Mouse (Mus musculus): ENCODE results near the gene Nlrc4.
A peak's percentile ranks its signal among the peaks of the same experiment; 100 is the strongest.
"Not testable (repeated sequence)": the region's sequence is repeated elsewhere in the genome, so short reads cannot be mapped to it uniquely, and the experiment has no call there.

Nlrc4 gene

DNA sequence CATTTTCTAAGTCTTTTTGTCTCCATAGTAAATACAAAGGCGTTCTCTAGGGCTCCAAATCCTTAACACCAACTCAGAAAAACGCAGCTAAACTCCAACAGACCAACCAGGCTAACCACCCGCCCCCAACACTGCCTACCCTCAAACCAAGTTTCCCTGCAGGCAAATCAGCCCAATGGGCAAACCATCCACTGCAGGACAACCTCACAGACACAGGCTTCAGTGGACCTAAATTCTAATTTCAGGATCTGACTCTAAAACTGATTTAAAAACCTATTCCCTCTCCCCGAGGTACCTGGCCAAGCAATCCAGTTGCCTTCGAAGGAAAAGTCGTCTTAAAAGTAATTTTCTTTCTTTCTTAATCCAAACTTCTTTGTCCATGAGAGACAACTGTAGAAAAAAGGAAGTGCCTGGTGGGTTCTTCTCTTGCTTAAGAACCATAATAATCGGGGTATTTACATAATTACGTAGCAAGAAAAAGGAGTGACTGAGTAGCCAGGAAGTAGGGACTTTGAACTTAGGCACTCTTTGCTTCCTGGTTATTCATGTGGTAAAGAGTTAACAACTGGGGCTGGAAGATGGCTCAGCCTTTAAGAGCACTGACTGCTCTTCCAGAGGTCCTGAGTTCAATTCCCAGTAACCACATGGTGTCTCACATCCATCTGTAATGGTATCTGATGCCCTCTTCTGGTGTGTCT lies at the start of gene Nlrc4:
Gene Nlrc4, minus strand, starts transcription at position 432 of the 698 bp plus-strand sequence.
- DNase-seq: no peak

DNA sequence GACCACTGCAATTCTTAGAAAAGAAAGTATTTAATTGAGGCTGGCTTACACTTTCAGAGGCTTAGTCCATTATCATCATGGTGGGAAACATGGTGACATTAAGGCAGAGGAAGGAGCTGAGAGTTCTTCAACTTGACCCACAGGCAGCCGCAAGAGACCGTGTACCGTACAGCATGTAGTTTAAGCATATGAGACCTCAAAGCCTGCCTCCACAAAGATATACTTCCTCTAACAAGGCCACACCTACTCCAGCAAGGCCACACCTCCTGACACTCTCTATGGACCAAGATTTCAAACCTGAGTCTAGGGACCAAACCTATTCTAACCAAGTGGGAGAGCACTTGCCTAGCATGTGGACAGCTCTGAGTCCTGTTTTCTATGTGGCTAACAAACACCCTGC lies 49.7 kb upstream of the Nlrc4 start:
- no peak for DNase-seq

DNA sequence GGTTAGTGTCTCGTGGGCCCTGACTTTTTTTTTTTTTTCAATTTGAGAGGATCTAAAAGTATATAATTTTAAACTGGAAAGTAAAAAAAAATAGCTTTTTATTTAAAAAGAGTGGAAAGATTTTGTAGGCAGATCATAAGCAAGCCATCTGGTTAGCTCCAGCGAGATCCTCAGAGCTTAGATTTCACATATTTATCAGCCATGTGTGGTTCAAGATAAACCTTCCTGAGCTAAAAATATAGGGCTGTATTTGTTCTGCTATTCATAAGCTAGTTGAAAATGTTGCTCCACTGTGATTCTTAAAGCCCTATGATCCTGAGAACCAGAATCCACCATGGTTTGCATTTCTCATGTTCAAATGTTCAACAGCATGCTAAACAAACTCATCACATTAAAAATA lies 49.0 kb upstream of the Nlrc4 start:
- no peak for DNase-seq

DNA sequence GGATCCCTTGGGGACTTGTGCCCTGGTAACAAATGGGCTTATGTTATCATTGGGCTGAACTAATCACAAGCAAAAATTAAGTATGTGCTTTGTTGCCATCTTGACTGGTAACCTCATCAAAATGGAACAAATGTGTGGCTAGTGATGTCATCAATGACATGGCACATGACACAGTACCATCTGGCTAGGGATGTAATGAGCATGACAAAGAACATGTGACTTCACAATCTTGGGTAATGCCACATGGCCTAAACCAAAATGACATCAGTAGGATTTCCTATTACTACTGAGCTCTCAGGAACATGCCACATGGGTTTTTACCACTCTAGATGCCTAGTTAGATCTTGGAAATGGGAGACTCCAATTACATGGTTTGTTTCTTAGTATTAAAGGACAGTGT lies 42.1 kb upstream of the Nlrc4 start:
- DNase-seq: no peak

DNA sequence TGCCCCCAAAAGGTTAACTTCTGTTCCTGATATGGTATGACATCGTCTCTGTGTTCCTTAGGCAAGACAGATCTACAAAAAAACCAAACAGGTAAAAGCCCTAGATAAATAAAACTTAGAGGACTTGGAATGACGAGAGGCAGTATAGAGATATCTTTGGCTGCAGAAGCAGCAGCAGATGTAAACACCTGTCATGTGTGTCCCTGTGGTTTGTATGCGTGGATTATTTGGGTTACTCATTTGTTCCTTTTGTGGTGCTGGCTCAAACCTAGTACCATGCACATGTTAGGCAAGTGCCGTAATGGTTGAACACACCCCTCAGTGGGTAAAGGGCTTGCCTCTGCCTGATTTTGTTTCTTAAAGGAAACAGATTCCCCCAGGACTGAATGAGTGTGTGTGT lies 41.3 kb upstream of the Nlrc4 start:
- DNase-seq: no peak

DNA sequence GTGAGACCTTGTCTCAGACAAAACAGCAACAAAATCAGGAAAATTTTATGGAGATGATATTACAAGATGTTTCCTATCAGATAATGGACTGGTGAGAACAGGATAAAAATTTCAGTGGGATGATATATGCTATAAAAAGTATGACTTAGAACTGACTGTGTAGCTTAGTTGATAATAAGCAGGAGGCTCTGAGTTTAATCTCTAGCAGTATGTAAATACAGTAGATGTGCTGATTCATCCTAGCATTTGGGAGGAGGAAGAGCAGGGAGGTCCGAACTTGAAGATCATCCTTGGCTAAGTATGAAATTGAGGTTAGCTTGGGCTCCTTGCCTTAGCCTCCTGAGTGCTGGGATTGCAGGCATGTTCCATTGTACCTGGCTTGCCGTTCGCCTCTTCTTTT lies 32.6 kb upstream of the Nlrc4 start:
- no peak for DNase-seq

DNA sequence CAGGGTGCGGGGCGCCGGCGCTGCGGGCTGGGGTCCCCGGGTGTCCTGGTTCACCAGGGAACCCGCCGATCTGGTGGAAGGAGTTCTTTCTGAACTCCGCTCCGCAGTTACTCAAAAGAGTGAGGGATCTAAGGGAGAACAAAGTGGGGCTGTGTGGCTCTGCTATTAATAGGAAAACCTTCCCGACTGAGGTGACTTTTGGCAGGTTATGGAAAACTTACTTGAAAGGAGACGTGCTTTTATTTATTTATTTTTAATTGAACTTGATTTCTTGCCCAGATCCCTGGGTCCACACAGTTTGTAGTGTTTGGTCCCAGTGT lies 30.9 kb upstream of the Nlrc4 start:
- DNase-seq: no peak

DNA sequence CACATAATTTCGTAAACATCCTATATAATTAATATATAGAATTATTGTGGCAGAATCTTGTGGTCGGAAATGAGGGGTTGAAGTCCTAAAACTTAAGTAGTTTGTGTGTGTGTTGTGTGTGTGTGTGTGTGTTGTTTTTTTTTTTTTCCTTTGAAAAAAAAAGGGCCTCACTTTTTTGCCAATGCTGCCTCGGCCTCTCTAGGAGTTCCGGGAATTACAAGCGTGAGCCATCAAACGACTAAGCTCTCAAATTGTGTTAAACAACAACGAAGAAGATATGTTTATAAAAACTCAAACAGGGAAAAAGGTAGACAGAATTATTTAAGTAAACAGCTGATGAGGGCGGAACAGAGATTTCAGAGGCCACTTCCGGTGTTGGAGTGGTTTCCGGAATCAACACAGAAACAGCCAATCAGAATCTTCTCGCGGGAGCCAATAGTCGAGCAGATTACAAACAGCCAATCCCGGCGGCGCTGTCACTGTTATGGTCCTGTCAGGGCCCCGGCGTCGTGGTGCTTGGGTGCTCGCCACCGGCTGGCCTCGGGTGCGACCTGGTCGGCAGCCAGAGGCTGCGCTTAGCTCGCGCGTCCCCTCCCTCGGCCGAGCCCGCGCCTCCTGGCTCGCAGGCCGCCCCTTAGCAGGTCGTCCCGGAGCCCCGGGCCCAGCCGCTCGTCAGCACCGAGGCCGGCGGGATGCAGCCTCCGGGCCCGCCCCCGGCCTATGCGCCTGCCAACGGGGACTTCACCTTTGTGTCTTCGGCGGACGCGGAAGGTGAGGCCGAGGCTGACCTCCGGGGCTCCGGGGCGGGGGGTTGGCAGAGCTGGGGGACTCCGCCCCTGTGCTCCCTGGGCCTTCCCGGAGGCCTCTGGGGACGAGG lies 30.3 kb upstream of the Nlrc4 start, which contains the start of gene Yipf4:
Gene Yipf4, plus strand, starts transcription at position 470 of the 877 bp plus-strand sequence.
- peak; percentile 95 for DNase-seq

DNA sequence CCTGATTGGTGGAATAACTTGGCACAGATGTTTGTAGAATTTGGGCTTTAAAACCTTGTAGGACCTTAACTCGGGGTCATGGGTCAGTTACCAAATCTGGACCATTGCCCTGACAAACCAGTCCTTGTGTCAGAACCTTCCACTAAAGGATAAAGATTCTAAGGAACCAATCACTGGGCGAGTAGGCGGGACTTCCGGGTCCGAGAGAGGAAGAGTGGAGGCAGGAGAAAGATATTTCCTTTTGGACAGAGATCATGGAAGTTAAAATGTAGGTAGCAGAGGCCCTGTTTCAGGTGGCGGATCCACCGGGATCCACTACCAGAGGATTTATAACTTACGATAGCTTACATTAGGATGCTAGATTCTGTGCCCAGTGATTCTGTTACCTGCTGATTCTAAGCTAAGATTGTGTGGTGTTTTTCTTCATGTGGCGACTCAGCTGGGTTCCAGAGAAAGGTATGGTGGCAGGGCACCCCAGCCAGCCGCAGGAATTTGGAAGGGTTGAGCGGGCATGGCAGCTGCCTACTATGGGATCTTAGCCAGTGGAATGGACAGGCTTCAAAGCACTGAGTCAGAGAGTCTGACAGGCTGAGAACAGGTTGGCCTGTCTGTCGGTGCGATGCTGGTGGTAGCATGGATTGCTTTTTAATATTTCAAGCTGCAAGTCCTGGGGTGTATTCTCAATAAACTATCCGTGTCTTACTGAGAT lies 21.6 kb upstream of the Nlrc4 start:
- no peak for DNase-seq

DNA sequence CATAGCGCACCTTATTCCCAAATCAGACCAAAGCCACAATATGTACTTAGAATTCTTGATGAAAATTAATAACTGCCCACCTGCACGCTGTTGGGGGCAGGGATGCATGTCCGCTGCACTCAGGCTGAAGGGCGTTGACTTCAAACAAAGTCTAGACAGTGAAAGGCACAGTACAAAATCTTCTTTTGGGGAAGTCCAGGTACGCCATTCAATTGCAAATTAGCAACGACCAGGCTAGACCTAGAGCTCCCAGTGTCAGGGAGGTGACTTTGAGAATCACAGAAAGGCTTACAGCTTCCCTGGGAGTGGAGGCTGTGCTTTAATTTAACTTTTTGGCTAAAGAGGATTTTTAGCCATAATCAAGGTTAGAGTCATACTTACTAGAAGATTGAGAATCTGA lies 11.2 kb upstream of the Nlrc4 start:
- not testable (repeated sequence) for DNase-seq

DNA sequence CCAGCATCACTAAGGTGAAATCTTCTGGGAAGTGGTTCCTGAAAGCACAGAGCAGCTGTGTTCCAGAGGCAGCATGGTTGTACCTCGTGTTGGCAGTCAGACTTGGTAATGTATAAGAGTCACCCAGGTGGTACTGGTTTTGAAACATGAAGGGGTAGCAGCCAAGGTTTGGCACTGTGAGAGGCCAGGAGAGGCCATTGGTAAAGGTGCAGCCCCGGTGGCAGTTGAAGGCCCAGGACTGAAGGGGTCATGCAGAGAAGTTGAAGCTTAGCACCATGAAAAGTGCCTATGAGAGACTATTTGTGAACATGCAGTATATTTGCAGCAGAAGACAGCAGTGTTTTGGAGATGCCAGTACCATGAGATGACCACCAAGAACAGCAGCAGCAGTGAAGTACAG lies 9.0 kb upstream of the Nlrc4 start:
- not testable (repeated sequence) for DNase-seq

DNA sequence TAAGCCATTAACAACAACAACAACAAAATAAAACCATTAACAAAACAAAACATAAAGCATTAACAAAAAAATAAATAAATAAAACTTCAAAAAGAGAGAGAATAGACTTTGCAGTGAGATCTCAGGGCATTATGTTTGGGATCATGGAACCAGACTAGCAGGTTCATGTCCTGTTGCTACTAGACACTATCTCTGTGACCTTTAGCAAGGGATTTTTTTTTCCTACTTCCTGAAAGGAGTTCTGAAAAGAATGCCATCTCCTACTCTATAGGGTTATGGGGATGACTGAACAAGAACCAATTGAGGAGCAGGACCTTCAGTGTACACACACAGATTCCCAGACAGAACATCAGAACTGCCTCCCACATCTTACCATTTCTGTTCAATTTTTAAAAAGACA lies 4.6 kb upstream of the Nlrc4 start:
- no peak for DNase-seq

DNA sequence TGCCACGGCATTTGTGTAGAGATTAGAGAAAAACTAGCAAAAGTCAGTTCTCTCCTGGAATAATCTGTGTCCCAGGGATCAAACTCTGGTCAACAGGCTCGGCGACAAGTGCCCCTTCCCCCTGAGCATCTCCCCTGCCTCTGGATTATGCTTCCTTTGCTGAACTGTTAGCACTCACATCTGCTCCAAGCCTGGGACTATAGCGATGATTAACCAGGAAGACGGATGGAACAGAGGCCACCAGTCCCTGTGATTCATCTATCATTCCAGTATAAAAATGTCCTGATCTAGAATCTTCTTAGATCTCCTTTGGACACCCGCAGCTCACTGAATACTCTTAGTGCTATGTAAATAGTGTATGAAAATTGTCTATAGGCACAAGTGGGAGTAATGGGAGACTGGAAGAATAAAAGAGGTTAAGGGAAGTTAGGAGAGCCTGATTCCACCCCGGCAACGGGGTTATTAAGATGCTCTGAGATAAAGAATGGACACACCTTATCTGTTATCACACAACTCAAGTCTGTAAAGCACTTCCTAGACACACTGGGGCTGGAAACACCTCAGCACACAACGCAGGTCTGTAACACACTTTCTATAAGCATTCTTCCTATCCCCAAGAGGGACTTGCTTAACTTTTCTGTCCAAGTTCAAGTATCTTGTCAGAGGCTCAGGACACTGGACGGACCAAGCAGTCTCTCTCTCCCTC lies 817 bp downstream of the Nlrc4 start:
- no peak for DNase-seq

DNA sequence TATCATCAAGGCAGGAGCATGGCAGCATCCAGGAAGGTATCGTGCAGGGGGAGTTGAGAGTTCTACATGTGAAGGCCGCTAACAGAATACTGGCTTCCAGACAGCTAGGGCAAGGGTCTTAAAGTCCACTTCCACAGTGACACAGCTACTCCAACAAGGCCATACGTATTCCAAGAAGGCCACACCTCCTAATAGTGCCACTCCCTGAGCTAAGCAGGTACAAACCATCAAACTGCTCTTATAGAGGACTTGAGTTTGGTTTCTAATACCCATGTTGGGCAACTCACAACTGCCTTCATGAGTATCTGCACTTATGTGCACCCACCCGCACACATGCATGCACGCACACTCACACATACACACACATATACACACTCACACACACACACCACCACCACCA lies 2.1 kb downstream of the Nlrc4 start:
- no peak for DNase-seq

DNA sequence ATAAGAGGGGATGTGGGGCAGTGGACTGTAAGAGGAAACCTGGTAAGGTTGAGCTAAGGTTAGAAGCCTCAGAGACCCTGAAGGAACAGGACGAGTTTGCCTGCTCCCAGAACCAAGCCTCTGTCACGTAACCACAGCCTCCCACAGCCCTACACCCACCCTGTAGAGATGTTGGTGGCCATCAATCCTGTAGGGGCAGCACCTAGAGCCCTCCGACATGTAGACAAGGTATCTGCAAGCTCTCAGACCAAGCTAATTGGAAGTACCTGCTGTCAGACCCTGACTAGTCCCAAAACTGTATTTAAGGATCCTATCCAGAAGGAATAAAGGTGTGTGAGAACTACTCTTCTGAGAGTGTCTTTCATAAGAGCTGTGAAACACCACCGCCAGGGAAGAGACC lies 3.5 kb downstream of the Nlrc4 start:
- DNase-seq: no peak

DNA sequence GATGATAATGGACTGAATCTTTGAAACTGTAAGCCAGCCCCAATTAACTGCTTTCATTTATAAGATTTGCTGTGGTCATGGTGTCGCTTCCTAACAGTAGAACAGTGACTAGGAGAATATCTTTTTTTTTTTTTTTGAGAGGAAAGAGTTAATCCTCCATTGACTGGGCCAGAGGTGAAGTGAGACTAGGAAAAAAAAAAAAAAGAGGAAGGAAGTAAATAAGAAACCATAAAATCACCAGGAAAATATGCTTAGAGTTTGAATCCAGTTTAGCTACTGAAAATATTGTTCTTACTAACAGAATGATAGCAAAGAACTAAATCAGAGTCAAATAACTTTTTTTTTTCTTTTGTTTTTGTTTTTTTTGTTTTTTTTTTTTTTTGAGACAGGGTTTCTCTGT lies 4.3 kb downstream of the Nlrc4 start:
- no peak for DNase-seq

DNA sequence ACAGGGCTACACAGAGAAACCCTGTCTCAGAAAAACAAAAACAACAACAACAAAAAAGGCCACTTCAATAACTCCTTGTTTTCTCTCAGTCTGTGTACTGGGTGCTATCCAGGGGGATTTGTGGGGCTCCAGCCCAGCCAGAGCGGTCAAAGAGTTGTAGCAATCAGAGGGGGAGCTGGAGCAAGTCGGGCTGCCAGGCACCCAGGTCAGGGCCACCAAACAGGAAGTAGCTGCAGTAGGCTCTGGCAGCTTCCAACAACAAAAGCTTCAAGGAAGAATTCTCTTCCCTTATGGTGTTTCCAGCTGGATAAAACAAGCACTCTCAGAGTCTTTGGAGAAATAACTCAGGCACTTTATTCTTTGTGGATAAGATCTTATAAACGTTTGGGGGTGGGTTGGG lies 5.0 kb downstream of the Nlrc4 start:
- no peak for DNase-seq

DNA sequence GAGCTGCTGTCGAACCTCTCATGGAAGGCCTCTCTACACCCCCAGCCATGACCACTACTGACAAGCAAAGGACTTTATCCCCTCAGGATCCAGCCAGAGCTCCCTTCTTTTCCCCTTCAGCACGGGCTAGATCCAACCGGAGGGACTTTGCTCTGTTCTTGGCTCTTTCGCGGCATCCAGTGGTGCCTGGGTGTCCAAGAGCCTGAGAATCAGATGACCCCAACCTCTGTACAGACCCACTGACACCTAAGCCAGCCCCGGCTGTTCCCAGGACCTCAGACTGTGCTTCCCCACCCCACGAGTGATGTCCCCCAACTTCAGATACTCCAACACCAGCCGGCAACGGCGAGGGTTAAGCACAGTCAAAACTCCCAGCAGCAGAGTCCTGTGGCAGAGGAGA lies 9.2 kb downstream of the Nlrc4 start:
- DNase-seq: no peak

DNA sequence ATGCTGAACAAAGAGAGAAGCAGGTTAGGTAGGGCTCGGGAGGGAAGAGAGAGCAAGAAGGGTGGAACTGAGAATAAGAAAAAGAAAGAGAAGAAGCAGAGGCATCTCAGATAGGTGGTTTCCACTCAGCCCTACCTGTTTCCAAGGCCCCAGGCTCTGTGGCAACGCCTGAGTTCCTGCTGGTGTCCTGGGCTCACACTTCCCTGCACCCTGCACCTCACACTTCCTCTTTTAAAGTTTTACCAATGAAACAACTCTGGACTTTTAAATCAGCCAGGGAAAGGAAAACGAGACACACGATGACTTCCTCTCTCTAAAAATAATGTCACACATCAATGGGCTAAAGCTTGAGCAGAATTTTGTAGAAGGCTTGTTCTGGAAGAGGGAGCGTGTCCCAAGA lies 18.5 kb downstream of the Nlrc4 start:
- no peak for DNase-seq

DNA sequence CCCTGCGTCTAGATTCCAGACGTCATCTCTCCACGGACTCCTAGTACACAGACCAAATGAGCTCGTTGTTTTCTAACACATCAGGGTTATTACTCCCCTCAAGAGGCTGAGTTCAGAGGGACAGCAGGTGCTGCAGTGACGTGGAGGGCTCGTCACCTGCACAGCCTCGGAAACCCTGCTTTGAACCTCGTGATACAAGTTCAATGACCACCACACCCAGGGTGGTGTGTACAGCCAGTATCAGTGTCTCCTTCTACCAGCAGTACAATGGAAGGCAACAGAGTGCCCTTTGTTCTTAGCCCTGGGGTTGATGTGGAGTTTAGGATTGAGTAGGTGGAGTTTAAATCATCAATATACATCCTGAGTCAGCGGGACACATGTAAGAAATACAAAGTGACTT lies 21.2 kb downstream of the Nlrc4 start:
- no peak for DNase-seq

DNA sequence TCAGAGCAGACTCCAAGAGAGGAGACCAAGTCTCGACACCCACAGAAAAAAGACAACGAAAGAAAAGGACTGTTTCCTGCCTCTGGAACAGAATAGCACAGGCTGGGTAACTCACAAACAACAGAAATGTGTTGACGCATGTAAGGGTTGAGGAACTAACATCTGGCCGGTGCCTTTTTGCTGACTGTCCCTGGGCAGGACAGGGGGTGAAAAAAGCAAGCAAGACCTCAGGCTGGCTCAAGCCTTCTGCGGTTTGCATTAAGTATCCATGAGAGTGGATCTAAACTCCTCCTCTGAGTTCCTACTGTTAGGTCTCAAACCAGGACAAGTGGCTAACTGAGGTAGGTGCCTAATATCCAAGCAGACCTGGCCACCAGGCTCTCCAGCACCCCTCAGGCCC lies 26.3 kb downstream of the Nlrc4 start:
- DNase-seq: no peak

DNA sequence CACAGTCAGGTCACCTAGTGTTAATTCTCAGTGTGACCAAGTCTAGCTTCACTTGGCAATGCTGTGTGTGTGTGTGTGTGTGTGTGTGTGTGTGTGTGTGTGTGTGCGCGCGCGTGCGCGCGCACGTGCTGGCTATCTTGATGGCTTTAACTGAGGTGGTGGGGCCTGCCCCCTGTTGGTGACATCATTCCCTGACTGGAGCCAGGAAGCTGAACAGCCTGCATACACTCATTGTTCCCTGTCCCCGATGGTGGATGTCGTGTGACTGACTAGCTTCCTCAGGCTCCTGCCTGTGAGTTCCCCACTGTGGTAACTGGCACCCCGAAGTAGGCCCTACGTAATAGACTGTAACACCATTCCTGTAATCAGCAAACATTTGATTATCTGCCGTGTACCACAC lies 27.5 kb downstream of the Nlrc4 start:
- no peak for DNase-seq

DNA sequence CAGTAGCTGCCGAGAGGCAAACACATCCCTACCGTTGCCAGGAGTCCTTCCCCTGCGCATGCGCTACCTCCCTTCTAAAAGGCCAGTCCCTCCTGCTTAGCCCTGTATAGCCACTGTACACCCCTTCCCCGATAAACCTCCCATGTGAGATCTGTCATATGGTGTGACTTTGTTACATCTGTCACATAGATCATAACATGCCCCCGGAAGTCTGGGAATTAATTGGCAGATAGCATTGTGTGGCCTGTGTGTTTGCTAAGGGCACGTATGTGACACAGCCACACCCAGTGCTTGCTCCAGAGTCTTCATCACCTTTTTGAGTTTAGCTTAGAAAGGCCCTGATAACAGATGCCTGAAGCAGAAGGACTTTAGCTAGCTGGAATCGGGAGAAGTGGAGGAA lies 28.9 kb downstream of the Nlrc4 start:
- no peak for DNase-seq

Data from thymus, postnatal 25 days (tissue).